In the genomic region with DNA sequence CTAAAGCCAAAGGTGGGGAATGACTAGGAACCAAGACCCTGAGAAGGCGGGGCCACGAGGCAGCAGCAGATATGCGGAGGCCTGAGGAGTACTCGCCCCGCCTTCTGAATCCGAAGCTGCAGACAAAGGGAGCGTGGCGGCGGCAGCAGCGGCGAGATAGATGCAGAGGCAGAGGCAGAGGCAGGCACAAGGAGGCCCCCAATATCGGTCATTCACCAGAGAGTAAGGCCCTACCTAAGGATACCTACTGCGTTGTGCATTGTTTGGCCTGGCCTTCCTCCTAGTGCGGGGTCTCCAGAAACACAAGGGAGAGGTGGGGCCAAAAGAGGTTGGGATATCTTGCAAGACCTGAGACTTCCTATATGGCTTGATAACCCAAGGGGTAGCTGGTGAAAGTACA, we compare ENCODE assay signal across 9 mouse cellular contexts. TPM values are rescaled to one million over a fixed set of nuclear protein-coding genes. Genes with fewer than 3 reads are reported as not detected.
DNase-seq lines count a peak whose midpoint lies in the region; ATAC-seq lines count a peak whose summit lies in the region.
"Had no signal": no experiment of that assay in that cellular context is flagged by ENCODE, and none has a peak within 500 bp of the region (broad histone marks: within the 10 kb centered on the region; RNA-seq: fewer than 3 reads in every experiment).

No protein-coding gene starts in this region.

- H3K9me3 ChIP-seq in liver, embryonic 12.5 days (replicated peaks), result no peaks in the 10 kb centered on the region
- no peaks in the 10 kb centered on the region for H3K9me3 ChIP-seq in embryonic facial prominence, embryonic 15.5 days (replicated peaks)
- no peaks in the 10 kb centered on the region for H3K9me3 ChIP-seq in limb, embryonic 11.5 days (ENCODE audit: control insufficient read depth, low read length)
- no peaks in the 10 kb centered on the region for H3K9me3 ChIP-seq in stomach, embryonic 14.5 days (ENCODE audit: control insufficient read depth, low read depth, low read length)

- no peak for ATAC-seq in liver, embryonic 12.5 days
- no peak for ATAC-seq in embryonic facial prominence, embryonic 15.5 days (ENCODE audit: insufficient number of reproducible peaks, low FRiP score, low TSS enrichment, low read depth)
- peak; percentile 57; the same call in 1 of the 2 replicates for ATAC-seq in limb, embryonic 11.5 days (ENCODE audit: insufficient number of reproducible peaks, low FRiP score, low TSS enrichment, low read depth)
- ATAC-seq in stomach, embryonic 14.5 days (ENCODE audit: insufficient number of reproducible peaks, insufficient read depth, low FRiP score, low read depth), result 0 out of 2 replicates have a peak, but pooled peaks have one; percentile 61
- no peak for ATAC-seq in granulocyte monocyte progenitor cell, adult 5-6 weeks (replicated peaks; ENCODE audit: poor library complexity, severe bottlenecking)

- 0 out of 2 replicates have a peak, but pooled peaks cover 6% of the 10 kb centered on the region for H3K4me1 ChIP-seq in liver, embryonic 12.5 days
- H3K4me1 ChIP-seq in embryonic facial prominence, embryonic 15.5 days, result no peaks in the 10 kb centered on the region
- no peaks in the 10 kb centered on the region for H3K4me1 ChIP-seq in limb, embryonic 11.5 days (ENCODE audit: control insufficient read depth, insufficient read depth, low read length)
- no peaks in the 10 kb centered on the region for H3K4me1 ChIP-seq in stomach, embryonic 14.5 days (ENCODE audit: control insufficient read depth, insufficient read depth, low read length)

- WGBS in liver, embryonic 12.5 days (ENCODE audit: insufficient replicate concordance), result 15% methylated on average over 14 of the region's 14 CpGs
- 21% methylated on average over 14 of the region's 14 CpGs for WGBS in embryonic facial prominence, embryonic 15.5 days
- 20% methylated on average over 14 of the region's 14 CpGs for WGBS in limb, embryonic 11.5 days
- 22% methylated on average over 14 of the region's 14 CpGs for WGBS in stomach, embryonic 14.5 days

- peaks cover 36% of the 10 kb centered on the region; the same call in 1 of the 2 replicates for H3K27me3 ChIP-seq in liver, embryonic 12.5 days (replicated peaks)
- no peaks in the 10 kb centered on the region for H3K27me3 ChIP-seq in embryonic facial prominence, embryonic 15.5 days
- no peaks in the 10 kb centered on the region for H3K27me3 ChIP-seq in limb, embryonic 11.5 days (ENCODE audit: control insufficient read depth, insufficient read depth, low read length)
- H3K27me3 ChIP-seq in stomach, embryonic 14.5 days (ENCODE audit: control insufficient read depth, insufficient read depth, low read length), result 0 out of 2 replicates have a peak, but pooled peaks cover 4% of the 10 kb centered on the region

- no peak overlapping the region for H3K4me3 ChIP-seq in liver, embryonic 12.5 days
- peak overlapping the region; percentile 30 for H3K4me3 ChIP-seq in embryonic facial prominence, embryonic 15.5 days (replicated peaks)
- H3K4me3 ChIP-seq in limb, embryonic 11.5 days (ENCODE audit: low read depth, low read length), result peak overlapping the region; percentile 24
- H3K4me3 ChIP-seq in stomach, embryonic 14.5 days (ENCODE audit: low read depth, low read length), result peak overlapping the region; percentile 23

- H3K4me2 ChIP-seq in liver, embryonic 12.5 days, result peak overlapping the region; percentile 38
- peak overlapping the region; percentile 41 for H3K4me2 ChIP-seq in embryonic facial prominence, embryonic 15.5 days (replicated peaks)
- H3K4me2 ChIP-seq in limb, embryonic 11.5 days (ENCODE audit: low read depth, severe bottlenecking), result peak overlapping the region; percentile 37
- peak overlapping the region; percentile 33 for H3K4me2 ChIP-seq in stomach, embryonic 14.5 days (replicated peaks; ENCODE audit: low read depth, low read length)

- no peak overlapping the region for H3K9ac ChIP-seq in liver, embryonic 12.5 days
- H3K9ac ChIP-seq in embryonic facial prominence, embryonic 15.5 days, result no peak overlapping the region
- H3K9ac ChIP-seq in limb, embryonic 11.5 days (ENCODE audit: low read length), result peak overlapping the region; percentile 50
- H3K9ac ChIP-seq in stomach, embryonic 14.5 days (replicated peaks; ENCODE audit: low read depth, low read length), result no peak overlapping the region

- H3K36me3 ChIP-seq in liver, embryonic 12.5 days, result no peaks in the 10 kb centered on the region
- H3K36me3 ChIP-seq in embryonic facial prominence, embryonic 15.5 days, result no peaks in the 10 kb centered on the region
- H3K36me3 ChIP-seq in limb, embryonic 11.5 days (ENCODE audit: control insufficient read depth, insufficient read depth, low read length), result no peaks in the 10 kb centered on the region
- H3K36me3 ChIP-seq in stomach, embryonic 14.5 days (ENCODE audit: control insufficient read depth, insufficient read depth, low read length), result no peaks in the 10 kb centered on the region

- no peak for DNase-seq in liver
- DNase-seq in limb, embryonic 11.5 days (ENCODE audit: low spot score), result peak; percentile 57
- DNase-seq in left cerebral cortex, adult 9 months (ENCODE audit: low spot score in 2 of 2), result no peak
- DNase-seq in gastrocnemius, adult 18-20 months (ENCODE audit: low spot score), result no peak

- H3K27ac ChIP-seq in liver, embryonic 12.5 days, result no peak overlapping the region
- no peak overlapping the region for H3K27ac ChIP-seq in embryonic facial prominence, embryonic 15.5 days (replicated peaks)
- no peak overlapping the region for H3K27ac ChIP-seq in limb, embryonic 11.5 days (replicated peaks; ENCODE audit: low read depth, low read length)
- H3K27ac ChIP-seq in stomach, embryonic 14.5 days (ENCODE audit: low read length), result no peak overlapping the region

RNA-seq across cellular contexts. Expression of gene Pdzd4, which starts 9.7 kb away (rescaled TPM):
- polyA plus RNA-seq in liver, embryonic 12.5 days (2016; fragmentation: Nextera tagmentation; extraction: Ambion mirVana), result 0.14 and 0.25 TPM in 2 replicates
- polyA plus RNA-seq in embryonic facial prominence, embryonic 15.5 days (2015; fragmentation: Nextera tagmentation; extraction: Ambion mirVana), result 1.3 TPM in 2 replicates
- polyA plus RNA-seq in limb, embryonic 11.5 days (2014; fragmentation: Nextera tagmentation; extraction: Ambion mirVana), result 0.73 and 1.1 TPM in 2 replicates
- 1.6 and 1.9 TPM in 2 replicates for polyA plus RNA-seq in stomach, embryonic 14.5 days (2014; fragmentation: Nextera tagmentation; extraction: Ambion mirVana)
- total RNA-seq in gastrocnemius, adult 18-20 months (2021), result 1 to 10 TPM in 1 of 2 experiments, under 1 TPM in 1; 0.66 to 1.0 TPM
- 0.58 and 2.6 TPM in 2 replicates for total RNA-seq in granulocyte monocyte progenitor cell, adult 5-6 weeks (2014; fragmentation: Nextera tagmentation)
- total RNA-seq in granulocyte monocyte progenitor cell, adult 5-6 weeks (2017), result 0.90 and 1.4 TPM in 2 replicates

RNA-seq across cellular contexts. Expression of gene Ssr4, which starts 28.2 kb away (rescaled TPM):
- polyA plus RNA-seq in liver, embryonic 12.5 days (2016; fragmentation: Nextera tagmentation; extraction: Ambion mirVana), result 162 and 173 TPM in 2 replicates
- polyA plus RNA-seq in embryonic facial prominence, embryonic 15.5 days (2015; fragmentation: Nextera tagmentation; extraction: Ambion mirVana), result 221 and 235 TPM in 2 replicates
- polyA plus RNA-seq in limb, embryonic 11.5 days (2014; fragmentation: Nextera tagmentation; extraction: Ambion mirVana), result 122 and 124 TPM in 2 replicates
- 227 and 236 TPM in 2 replicates for polyA plus RNA-seq in stomach, embryonic 14.5 days (2014; fragmentation: Nextera tagmentation; extraction: Ambion mirVana)
- total RNA-seq in gastrocnemius, adult 18-20 months (2021), result 10 to 100 TPM; 70.2 to 76.6 TPM
- 623 and 635 TPM in 2 replicates for total RNA-seq in granulocyte monocyte progenitor cell, adult 5-6 weeks (2014; fragmentation: Nextera tagmentation)
- 345 and 370 TPM in 2 replicates for total RNA-seq in granulocyte monocyte progenitor cell, adult 5-6 weeks (2017)

RNA-seq across cellular contexts. Expression of gene Idh3g, which starts 28.4 kb away (rescaled TPM):
- polyA plus RNA-seq in liver, embryonic 12.5 days (2016; fragmentation: Nextera tagmentation; extraction: Ambion mirVana), result 141 TPM in 2 replicates
- 193 and 199 TPM in 2 replicates for polyA plus RNA-seq in embryonic facial prominence, embryonic 15.5 days (2015; fragmentation: Nextera tagmentation; extraction: Ambion mirVana)
- polyA plus RNA-seq in limb, embryonic 11.5 days (2014; fragmentation: Nextera tagmentation; extraction: Ambion mirVana), result 185 and 186 TPM in 2 replicates
- polyA plus RNA-seq in stomach, embryonic 14.5 days (2014; fragmentation: Nextera tagmentation; extraction: Ambion mirVana), result 217 and 238 TPM in 2 replicates
- 100 to 1,000 TPM; 375 to 389 TPM for total RNA-seq in gastrocnemius, adult 18-20 months (2021)
- total RNA-seq in granulocyte monocyte progenitor cell, adult 5-6 weeks (2014; fragmentation: Nextera tagmentation), result 290 and 324 TPM in 2 replicates
- total RNA-seq in granulocyte monocyte progenitor cell, adult 5-6 weeks (2017), result 213 and 240 TPM in 2 replicates

RNA-seq across cellular contexts. Expression of gene Srpk3, which starts 40.9 kb away (rescaled TPM):
- polyA plus RNA-seq in liver, embryonic 12.5 days (2016; fragmentation: Nextera tagmentation; extraction: Ambion mirVana), result 0.89 and 1.2 TPM in 2 replicates
- 35.3 and 49.9 TPM in 2 replicates for polyA plus RNA-seq in embryonic facial prominence, embryonic 15.5 days (2015; fragmentation: Nextera tagmentation; extraction: Ambion mirVana)
- 2.5 and 3.3 TPM in 2 replicates for polyA plus RNA-seq in limb, embryonic 11.5 days (2014; fragmentation: Nextera tagmentation; extraction: Ambion mirVana)
- polyA plus RNA-seq in stomach, embryonic 14.5 days (2014; fragmentation: Nextera tagmentation; extraction: Ambion mirVana), result 2.3 and 2.7 TPM in 2 replicates
- 10 to 100 TPM; 34.1 to 35.2 TPM for total RNA-seq in gastrocnemius, adult 18-20 months (2021)
- not detected in 2 replicates for total RNA-seq in granulocyte monocyte progenitor cell, adult 5-6 weeks (2014; fragmentation: Nextera tagmentation)
- total RNA-seq in granulocyte monocyte progenitor cell, adult 5-6 weeks (2017), result not detected in 2 replicates
- total RNA-seq: megakaryocyte progenitor cell, adult 5-6 weeks had no signal

RNA-seq across cellular contexts. Expression of gene Plxnb3, which starts 58.2 kb away (rescaled TPM):
- polyA plus RNA-seq in liver, embryonic 12.5 days (2016; fragmentation: Nextera tagmentation; extraction: Ambion mirVana), result 0.17 and 0.28 TPM in 2 replicates
- polyA plus RNA-seq in embryonic facial prominence, embryonic 15.5 days (2015; fragmentation: Nextera tagmentation; extraction: Ambion mirVana), result 1.1 and 1.6 TPM in 2 replicates
- 0.17 TPM in 1 of 2 replicates, not detected in the other for polyA plus RNA-seq in limb, embryonic 11.5 days (2014; fragmentation: Nextera tagmentation; extraction: Ambion mirVana)
- polyA plus RNA-seq in stomach, embryonic 14.5 days (2014; fragmentation: Nextera tagmentation; extraction: Ambion mirVana), result 0.59 and 0.78 TPM in 2 replicates
- under 1 TPM; 0.68 to 0.69 TPM for total RNA-seq in gastrocnemius, adult 18-20 months (2021)
- total RNA-seq in granulocyte monocyte progenitor cell, adult 5-6 weeks (2014; fragmentation: Nextera tagmentation), result not detected in 2 replicates
- total RNA-seq in granulocyte monocyte progenitor cell, adult 5-6 weeks (2017), result 0.13 and 0.57 TPM in 2 replicates

Comparison
In these comparisons a context has a peak if more than half of its experiments do, and no peak if none do; other contexts are left out.
1. ATAC-seq: peak in limb, embryonic 11.5 days (single experiment) and stomach, embryonic 14.5 days (single experiment); none in liver, embryonic 12.5 days (single experiment), embryonic facial prominence, embryonic 15.5 days (single experiment) and granulocyte monocyte progenitor cell, adult 5-6 weeks (single experiment).
2. Peak in every context shown above with its lines, with median percentiles within 50 percentile points of each other: H3K4me2 ChIP-seq.